Mouse (Mus musculus): ENCODE measurements around the gene Rars.

- TF ChIP-seq POLR2A (IDR thresholded peaks at IDR 0.05; ENCODE audit: insufficient read depth, low read depth, low read length), result no peak
- no peak for TF ChIP-seq CTCF (IDR thresholded peaks at IDR 0.05; ENCODE audit: insufficient read depth, low read depth, low read length)
Measured at GRCm38 (mm10) chr11:35811458-35811857, 22.8 kb downstream of the Rars start.

Measured in olfactory bulb, adult 2 months (tissue).